Mouse (Mus musculus): ENCODE measurements around the gene Arl6ip5.
A peak's percentile ranks its signal among the peaks of the same experiment; 100 is the strongest.

Arl6ip5 gene

DNA sequence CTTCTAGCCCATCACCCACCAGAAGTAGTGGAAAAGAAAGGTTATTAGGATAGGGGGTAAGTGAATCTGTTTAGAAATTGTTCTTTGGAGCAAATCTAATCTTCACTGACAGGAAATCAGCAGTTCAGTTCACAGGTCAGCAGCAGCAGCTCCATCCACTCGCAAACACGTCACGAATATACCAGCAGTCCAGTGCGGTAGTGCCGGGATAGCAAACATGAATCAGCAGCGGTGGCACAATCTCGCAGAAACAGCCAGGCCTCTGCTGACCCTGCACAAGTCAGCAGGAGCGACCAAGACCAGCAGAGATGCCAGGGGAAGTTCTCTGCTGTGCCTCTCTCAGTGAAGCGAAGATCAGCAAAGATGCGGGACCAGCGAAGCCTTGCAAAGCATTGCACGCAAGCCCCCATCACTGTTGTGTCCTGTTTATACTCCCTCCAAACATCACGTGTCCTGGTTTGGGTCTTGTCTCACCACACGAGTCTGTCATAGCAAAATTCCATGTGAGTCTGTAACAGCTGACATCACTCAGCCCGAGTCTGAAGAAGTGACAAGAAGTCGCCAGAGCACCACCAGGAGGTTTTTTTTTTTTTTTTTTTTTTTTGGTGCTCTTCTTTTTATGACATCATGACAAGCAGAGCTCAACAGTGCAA, 62.7 kb downstream of the Arl6ip5 start:
- DNase-seq (ENCODE audit: low spot score): no peak

DNA sequence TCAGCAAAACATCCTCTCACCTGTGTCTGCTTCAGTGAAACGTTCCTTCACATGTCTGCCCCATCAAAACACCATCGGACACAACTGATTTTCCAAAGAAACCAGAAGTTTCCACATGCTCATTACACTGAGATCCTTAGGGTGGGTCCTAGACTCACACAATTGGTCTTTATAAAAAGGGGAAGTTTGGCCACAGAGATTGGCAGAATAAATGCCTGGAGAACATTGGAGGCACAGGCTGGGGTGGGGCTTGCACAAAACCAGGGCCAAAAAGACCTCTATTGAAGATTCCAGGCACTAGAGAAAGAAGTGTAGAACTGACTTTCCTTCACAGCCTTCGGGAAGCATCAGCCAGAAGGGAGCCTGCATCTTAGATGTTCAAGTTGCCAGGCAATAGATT, 63.3 kb downstream of the Arl6ip5 start:
- DNase-seq (ENCODE audit: low spot score): no peak

DNA sequence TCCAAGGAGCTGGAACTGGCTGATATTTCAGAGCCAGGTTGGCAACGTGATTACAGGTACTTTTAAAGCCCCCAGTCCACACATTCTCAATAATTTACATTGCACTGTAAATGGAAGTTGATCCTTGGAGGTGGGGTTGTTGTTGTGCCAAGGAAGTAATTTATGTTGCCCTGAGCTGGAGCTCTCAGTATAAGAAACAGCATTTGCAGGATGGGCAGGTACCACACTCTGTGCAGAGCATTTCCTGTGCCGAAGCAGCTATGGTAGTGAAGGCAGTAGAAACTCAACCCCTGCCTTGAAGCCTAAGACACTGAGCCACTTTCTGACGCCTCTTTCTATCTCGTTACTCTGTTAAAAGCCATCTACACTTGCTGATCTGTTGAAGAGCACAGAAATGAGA, 65.3 kb downstream of the Arl6ip5 start:
- DNase-seq (ENCODE audit: low spot score): no peak

DNA sequence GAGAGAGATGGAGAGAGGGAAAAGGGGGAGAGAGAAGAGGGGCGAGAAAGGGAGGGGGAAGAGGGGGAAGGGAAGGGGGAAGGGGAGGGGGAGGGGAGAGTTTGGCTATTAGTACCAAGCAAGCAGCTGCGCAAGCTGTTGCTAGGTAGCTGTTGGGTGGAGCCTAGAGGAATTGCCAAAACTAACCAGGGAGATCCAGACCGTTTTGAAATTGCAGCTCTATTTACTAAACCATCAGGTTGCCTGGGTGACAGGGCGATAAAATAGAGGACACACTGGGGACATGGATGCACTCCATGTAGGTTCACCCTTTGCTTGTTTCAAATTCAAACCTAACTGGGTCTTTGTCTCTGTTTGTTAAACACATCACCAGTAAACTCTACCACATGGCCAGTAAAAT, 65.9 kb downstream of the Arl6ip5 start:
- peak; percentile 56 for DNase-seq (ENCODE audit: low spot score)

- no peak for DNase-seq (ENCODE audit: low spot score)
Observed at GRCm38 (mm10) chr6:97276890-97277497, 66.5 kb downstream of the Arl6ip5 start.

GRCm38 (mm10) chr6:97278014-97278787, 67.7 kb downstream of the Arl6ip5 start:
- DNase-seq (ENCODE audit: low spot score): peak; percentile 86

- peak; percentile 36 for DNase-seq (ENCODE audit: low spot score)
Observed at GRCm38 (mm10) chr6:97278878-97279277, 68.4 kb downstream of the Arl6ip5 start.

Measured in lung, postnatal 25 days (tissue).